Mouse (Mus musculus): ENCODE measurements around the gene Dgki.

The Dgki gene

DNA sequence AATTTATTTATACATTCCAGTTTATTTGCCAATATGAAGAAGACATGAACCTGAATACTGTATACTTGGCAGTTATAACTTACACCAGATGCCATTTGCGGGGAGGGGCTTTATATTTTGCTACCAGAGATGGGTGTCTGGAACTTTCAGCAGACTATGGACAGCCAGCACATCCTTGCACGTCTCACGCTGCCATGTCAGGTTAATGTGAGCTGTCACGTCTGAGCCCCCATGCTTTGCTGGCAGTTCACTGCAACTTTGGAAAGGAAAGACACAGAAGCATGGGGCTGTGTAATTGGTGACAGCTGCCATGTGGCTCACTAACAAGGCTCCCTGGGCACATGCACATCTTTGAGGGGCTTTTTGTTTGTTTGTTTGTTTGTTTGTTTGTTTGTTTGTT, 368.5 kb downstream of the Dgki start:
- no peak for DNase-seq (ENCODE audit: extremely low spot score, low spot score)

DNA sequence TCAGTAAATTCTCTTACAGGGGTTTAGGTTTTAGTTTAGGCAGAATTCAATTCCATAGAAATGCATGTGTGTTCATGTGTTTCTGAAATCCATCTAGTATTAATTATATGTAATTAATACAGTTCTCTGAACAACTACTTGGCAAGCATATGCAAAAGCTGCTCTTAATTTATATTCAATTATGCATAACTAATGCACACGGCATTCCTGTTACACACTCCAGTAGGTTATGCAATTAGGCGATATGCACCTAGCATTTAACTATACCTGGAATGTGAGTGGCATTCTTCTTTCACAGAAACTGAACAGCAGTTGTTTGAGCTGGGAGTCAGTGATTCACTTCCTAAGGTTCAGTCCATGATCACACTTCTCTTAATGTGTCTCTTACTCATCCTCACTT, 370.2 kb downstream of the Dgki start:
- no peak for DNase-seq (ENCODE audit: extremely low spot score, low spot score)

DNA sequence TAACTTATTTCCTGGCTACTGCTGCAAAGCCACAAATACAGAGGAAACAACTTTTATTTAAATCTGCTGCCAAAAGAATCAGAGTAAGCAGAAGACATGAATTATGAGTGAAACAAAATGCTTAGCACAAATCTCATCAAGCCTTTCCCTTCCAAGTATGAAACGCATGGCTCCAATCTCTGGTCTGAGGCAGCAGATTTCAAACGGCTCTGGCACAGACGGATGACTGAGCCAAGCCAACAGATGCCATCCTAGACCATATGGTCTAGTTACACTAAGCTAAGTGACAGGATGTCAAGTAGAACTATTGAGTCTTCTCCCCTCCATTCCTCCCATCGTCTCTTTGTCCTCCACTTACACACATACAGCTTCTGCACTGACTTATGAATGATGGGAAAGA, 373.5 kb downstream of the Dgki start:
- DNase-seq (ENCODE audit: extremely low spot score, low spot score) = no peak

DNA sequence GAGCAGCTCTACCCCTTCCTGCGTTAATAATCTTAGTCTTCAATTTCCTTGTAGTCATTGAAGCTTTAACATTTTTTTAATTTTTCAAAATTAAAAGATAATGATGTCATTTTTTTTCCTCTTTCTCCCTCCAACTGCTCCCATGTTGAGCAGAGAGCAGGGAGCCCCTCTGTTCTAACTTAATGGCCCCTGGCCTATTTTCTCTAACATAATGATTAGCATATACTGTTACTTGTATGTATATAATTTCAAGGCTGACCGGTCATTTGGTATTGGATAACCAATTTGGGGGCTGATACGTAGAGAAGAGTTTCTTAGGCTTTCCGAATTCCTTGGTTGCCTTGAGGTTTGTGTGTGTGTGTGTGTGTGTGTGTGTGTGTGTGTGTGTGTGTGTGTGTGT, 378.0 kb downstream of the Dgki start:
- DNase-seq (ENCODE audit: extremely low spot score, low spot score) = no peak

DNA sequence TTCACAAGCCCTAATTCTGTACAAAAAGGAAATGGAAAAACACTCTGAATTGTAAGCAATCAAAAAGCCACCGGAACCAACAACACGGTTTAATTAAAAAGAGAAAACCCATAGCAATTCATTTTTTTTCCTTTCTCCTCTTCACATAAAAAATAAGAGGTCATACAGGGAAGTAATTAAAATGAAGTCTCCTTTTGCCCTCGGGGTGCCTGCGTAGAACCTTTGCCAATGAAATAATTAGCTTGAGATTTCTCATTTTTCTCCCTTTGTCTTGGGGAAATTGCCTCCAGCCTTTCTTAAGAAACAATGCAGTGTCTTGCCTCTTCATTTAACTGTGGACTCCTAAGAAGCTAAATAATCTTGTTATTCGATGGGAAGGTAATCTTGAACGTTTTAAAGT, 388.4 kb downstream of the Dgki start:
- DNase-seq (ENCODE audit: extremely low spot score, low spot score) = no peak

DNA sequence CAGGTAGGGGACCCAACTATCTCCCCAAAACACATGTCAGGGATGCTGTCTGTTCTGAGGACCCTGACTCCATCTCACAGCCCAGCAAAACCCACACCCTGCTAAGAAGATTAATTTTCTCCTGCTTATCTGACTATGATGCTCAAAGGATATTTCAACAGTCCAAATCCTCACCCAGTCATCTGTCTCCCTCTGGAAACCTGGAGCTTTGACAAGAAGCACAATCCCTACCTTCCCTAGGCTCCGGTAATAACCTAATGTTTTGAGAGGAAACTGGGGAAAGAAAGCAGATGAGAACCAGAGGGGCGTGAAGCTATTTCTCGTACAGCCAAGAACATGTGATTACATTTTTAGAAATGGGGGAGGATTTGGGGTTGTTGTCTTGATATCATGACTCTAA, 392.8 kb downstream of the Dgki start:
- DNase-seq (ENCODE audit: extremely low spot score, low spot score) = no peak

DNA sequence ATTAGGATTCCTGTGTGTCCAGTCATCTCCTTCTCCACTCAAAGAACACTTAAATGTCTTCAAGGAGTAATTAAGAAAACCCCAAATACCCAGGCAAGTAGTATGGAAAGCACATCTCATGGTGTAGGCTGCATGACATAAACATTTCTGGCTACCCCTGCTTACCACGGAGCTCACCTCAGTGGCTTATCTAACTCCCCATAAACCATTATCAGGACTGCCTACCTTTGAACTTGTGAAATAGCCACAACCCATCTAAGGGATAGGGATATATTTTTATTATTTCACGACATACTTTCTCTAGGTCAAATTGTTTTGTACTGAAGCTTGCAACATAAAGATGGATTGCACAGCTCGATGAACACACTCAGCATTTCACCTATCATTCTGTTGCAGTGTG, 394.0 kb downstream of the Dgki start:
- no peak for DNase-seq (ENCODE audit: extremely low spot score, low spot score)

DNA sequence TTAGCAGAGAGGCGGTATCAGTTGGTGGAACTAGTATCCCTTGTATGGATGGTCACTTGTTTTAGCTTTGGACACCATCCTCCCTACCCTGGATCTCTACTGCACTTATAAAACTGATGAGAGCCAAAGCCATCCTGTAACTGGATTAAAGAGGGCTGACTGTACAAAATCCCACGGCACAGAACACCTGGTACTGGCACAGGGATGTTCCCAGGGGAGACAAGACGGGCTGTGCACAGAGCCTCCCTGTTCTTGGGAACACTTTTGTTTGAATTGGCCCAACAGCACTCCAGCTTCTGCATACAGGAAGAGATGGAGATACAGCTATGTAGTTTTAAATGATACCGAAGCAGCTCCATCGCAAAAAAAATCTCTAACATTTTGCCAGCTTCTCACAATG, 395.1 kb downstream of the Dgki start:
- DNase-seq (ENCODE audit: extremely low spot score, low spot score) = no peak

DNA sequence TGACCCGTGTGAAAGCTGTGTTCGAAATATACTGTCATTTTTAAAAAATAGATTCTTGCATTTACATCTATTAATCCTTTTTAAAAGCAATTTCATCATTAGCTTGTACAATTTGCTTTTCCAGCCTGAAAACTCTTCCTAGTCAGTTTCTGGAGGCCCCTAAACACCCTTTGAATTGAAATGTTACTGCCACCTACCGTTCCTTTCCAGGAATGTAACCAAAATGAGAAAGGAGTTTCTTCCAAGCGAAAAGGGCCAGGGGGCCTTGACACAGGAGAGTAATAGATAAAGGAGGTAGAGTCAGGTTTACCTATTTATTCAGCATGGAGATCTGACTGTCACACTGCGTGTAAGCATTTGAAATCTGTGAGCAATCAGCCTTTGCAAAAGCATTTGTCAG, 396.2 kb downstream of the Dgki start:
- DNase-seq (ENCODE audit: extremely low spot score, low spot score) = no peak

DNA sequence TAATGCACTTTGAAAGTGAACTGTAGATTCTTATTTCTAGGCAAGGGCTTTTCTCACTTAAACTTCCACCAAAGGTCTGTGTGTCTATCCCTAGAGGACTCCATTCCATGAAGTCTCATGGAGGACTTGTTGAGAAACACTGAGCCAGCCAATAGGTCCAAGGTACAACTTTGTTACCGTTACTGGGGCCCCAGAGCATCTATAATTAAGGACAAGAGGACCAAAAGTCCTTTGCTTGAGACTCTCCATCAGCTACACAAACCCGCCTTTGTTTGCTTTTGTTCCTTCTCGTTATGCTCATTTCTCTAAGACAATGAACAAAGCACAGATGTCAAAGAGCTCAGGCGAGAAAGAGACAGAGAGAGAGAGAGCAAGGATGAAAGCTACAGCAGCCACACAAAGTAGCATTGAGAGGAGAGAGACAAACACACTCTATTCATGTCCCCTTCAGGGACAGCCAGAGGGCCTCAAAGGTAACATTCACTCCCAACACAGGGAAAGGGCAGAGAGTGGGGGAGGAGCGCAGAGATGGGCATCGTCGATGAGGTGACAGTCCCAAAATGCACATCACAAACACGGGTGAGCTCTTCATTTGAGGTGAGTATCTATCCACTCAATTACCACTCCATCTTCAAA, 396.7 kb downstream of the Dgki start:
- peak; percentile 22 for DNase-seq (ENCODE audit: extremely low spot score, low spot score)

DNA sequence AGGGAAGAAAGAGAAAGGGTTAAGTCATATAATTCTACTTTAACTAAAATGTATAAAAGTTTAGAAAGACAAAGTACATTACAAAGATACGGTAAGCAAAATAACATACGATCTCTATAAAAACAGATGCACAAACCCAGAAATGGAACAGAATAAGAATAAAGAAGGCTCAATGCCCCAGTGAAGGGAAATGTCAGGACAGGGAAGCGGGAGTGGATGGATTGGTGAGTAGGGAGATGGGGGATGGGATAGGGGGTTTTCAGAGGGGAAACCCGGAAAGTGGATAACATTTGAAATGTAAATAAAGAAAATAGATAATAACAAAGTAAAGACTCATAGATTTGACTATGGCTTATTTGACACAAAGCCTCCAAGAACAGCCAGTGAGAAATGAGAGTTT, 400.1 kb downstream of the Dgki start:
- no peak for DNase-seq (ENCODE audit: extremely low spot score, low spot score)

DNA sequence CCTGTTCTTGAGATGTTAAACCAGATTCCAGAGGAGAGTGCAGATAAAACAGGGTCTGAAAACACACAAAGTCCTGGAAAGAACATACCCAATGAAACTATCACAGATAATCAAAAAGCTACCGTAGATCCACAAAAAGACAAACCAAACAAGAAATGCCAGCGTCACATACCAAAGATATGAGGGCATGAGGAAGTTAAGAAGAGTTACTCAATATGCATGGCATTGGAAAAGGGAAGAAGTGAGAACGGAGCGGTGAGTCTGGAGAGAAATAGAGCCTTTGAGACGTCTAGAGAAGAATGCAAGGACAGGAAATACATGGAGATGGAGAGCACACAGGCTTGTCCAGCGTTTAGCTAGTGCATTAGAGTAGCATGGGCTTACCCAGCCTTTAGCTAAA, 401.6 kb downstream of the Dgki start:
- DNase-seq (ENCODE audit: extremely low spot score, low spot score) = no peak

DNA sequence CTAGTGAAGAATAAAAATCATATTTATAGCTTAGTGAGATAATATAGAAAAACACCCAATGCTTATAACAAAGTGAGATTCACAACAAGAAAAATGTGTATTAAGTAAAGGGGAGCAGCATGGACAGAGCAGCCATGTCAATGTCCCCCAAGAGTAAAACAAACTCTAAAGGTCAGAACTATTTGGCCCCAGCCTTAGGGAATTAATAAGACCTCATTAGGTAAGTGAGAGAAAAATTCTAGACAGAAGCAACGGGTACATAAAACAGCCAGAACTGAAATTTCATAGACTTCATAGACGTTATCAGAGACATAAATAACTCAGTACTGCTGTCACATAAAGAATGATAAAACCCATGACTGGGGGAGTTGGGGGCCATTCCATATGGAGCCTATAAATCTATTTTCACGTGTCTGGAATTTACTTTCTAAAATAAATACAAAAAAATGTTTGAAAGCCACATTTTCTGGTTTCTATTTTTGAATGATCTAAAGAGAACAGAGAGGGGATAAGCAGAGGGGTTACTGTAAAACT, 402.3 kb downstream of the Dgki start:
- DNase-seq (ENCODE audit: extremely low spot score, low spot score) = no peak

DNA sequence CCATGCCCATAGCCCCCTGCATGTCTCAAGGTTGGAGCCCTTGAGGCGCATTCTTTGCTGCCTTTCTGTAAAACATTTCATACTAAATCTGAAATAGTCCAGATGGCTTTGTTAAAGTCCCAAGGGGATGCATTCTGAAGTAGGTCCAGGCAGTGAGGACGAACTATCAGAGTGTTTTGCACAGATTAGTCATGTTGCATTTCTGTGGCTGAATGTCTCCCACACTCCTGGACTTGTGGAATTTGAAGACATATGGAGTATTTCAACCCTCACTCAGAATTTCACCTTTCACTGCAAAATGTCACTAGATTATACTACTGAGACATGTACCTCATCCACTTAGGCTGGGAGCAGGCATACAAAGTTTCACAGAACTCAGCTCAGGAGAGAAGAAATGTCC, 403.3 kb downstream of the Dgki start:
- DNase-seq (ENCODE audit: extremely low spot score, low spot score) = no peak

DNA sequence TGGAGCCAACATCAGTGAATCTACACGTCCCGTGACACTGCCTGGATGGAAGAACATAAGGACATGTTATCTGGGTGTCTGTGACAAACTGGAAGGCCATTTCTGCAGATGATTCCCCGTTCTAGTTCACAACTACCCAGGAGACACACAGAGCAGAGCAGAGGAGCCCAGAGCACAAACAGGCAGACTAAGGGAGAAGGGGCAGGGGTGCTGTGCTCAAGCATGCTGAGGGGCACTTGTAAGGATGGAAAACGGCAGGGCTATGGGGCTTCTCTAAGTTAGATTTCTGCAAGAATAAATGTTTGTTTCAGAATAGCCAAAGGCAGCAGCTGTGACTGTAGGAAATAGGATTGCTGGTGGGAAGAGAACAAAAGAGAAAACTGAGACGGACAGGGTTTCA, 408.2 kb downstream of the Dgki start:
- no peak for DNase-seq (ENCODE audit: extremely low spot score, low spot score)

DNA sequence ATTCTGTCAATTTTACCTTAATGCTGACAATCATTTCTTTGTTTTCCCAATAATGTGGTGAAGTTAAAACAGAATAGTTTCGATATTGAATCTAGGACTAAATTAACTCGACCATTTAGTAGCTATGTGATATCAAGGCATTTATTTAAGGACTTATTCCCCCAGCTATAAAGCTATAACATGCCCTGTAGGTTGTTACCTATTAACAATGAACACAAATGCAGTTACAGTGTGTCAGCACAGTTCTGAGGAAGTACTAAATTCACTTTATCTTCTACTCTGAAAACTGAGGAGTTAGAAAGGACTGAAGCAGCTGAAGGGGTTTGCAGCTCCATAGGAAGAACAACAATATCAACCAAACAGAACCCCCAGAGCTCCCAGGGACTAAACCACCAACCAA, 409.2 kb downstream of the Dgki start:
- no peak for DNase-seq (ENCODE audit: extremely low spot score, low spot score)

DNA sequence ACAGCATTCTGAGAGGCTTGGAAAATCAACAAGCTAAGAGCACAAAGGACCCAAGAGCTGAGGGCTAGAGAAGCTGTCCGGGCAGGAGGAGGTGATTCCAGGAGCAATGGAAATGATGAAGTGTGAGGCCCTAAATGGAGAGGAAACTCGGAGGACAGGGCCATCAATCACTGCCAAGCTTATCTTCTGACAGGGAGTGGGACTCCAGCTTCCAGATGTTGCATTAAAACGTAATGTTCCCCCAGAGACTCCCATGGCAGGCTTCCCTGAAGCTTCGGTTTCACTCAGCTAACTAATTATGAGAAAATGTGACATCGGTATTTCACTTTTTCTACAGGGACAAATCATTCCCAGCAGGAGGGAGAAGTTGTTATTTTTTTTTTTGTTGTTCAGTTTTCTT, 409.7 kb downstream of the Dgki start:
- peak; percentile 58 for DNase-seq (ENCODE audit: extremely low spot score, low spot score)

DNA sequence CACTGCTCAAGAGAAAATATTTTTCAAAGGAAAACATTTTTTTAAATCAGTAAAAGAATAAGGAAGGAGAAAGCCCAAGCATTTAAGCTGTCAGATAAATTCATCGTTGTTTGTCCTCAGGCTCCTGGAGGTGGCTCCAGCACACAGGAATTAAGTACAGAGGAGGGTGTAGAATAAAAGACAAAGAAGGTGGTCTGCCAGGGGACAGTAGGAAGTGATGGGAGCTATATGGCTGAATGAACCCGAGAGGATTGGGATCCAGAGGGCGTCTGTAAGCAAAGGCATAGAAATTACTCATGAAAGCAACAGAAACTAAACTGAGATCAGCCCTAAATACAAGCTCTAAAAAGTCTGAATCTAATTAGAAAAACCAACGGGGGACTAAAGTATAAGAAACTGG, 418.7 kb downstream of the Dgki start:
- no peak for DNase-seq (ENCODE audit: extremely low spot score, low spot score)

DNA sequence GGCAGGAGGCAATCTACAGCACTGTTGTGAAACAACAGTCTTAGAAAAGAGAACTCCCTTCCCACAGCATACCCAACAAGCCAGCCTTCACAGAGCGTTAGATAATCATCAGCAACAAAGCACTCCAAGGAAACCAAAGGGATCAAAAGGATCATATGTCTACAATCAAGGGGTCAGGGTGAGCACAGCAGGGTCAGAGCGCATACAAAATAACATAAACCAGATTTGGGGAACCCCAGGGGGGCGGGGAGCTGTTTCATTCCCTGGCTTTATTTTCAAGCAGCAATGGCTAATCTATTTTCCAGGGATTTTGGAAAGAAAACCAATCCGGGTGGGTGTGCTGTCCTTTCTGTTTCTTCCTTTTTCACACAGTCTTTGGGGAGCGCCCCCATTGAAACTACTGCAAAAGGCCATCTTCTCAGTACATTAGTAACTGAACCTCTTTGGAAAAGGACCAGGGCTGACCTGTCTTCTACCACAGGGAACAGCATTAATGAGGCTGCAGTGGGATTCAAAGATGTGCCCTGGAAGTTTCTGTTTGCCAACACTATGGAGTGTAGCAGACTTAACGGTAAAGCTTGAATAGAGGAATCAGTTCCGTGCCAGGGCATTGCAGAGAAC, 419.2 kb downstream of the Dgki start:
- peak; percentile 67 for DNase-seq (ENCODE audit: extremely low spot score, low spot score)

DNA sequence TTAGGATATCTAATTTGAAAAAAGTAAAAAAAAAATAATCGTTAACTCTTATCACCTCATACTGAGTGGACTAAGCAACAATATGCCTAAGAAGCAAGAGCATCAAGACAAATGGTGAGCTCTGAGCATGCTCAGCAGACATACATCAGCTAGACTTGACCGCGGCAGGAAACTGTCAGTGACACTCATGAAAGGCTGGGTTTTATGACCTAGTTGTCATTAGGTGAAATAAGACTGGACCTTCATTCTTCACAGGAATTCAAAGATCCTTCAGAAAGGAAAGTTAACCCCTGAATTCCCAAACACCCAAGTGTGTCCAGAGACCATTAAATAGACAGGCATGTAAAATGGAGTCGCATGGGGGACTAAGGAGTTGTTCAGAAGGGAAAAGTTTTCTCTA, 422.6 kb downstream of the Dgki start:
- DNase-seq (ENCODE audit: extremely low spot score, low spot score) = no peak

DNA sequence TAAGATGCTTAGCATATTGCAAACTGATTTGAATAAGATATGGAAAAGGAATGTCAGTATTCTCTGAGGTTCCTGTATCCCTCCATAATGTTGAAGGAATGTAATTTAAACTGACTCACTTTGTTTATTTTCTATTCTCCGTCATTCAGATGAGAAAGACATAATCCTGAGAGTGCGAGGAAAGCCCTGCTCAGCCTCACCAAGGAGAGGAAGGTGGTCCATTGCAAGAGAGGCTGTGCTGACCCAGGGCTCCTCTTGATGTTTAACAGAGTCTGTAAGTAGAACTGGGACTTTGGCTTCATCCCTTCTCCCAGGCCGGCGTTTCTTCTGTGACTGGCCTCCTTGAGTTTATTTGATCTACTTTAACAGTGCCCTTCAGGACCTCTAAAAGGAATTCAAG, 423.6 kb downstream of the Dgki start:
- DNase-seq (ENCODE audit: extremely low spot score, low spot score) = no peak

DNA sequence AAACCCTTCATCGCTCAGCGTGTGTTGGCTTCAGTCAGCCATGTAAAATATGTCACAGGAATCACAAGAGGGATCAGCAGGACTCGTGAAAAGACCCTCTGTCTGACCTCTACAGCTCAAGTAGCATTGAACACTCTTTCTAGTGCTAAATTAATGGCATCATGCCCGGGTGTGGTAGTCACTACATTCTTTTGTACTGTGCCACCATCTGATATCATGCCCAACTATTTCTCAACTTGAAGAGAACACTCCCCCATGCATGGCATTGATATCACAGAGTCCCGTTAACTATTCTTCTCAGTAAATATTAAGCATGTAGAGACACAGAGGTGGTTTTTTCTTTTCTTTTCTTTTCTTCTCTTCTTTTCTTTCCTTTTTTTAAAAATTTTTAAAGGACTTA, 424.1 kb downstream of the Dgki start:
- no peak for DNase-seq (ENCODE audit: extremely low spot score, low spot score)

DNA sequence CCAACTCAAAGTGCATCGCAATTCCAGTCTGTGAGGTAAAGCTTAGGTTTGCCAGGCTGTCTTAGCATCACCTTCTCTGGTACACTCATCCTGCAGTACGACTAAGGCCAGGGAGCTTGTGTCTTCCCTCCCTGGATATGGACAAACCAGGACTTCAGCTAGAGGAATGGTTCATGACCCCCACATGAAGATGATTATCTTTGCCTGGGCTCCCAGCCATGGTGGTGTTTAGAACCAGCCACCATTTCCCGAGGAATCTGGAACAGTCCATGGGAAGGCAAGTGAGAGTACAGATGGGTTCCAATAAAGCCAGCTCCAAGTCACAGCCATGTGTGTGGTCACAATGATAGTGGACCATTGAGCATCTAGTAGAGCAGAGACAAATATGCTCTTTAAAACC, 427.1 kb downstream of the Dgki start:
- no peak for DNase-seq (ENCODE audit: extremely low spot score, low spot score)
